Mouse (Mus musculus): Measurements from ENCODE around the gene Rasa3. TPM values are rescaled to one million over a fixed set of nuclear protein-coding genes. Genes with fewer than 3 reads are reported as not detected.
A peak's percentile ranks its signal among the peaks of the same experiment; 100 is the strongest.

Rasa3 gene
- total RNA-seq, 2 experiments from 2014 or later, result 8.4 to 9.4 TPM

GRCm38 (mm10) chr8:13649154-13649515 is 28.3 kb downstream of the Rasa3 start:
- no peak for DNase-seq

- DNase-seq, result peak; percentile 41
Measured at GRCm38 (mm10) chr8:13648377-13649153, 28.8 kb downstream of the Rasa3 start.

GRCm38 (mm10) chr8:13647591-13647990 is 29.8 kb downstream of the Rasa3 start:
- no peak for DNase-seq

GRCm38 (mm10) chr8:13644932-13645676 is 32.3 kb downstream of the Rasa3 start:
- peak; percentile 72 for DNase-seq

- peak; percentile 64 for DNase-seq
Measured at GRCm38 (mm10) chr8:13644155-13644554, 33.2 kb downstream of the Rasa3 start.

- DNase-seq, result no peak
Measured at GRCm38 (mm10) chr8:13642659-13643181, 34.7 kb downstream of the Rasa3 start.

GRCm38 (mm10) chr8:13641206-13641605 is 36.2 kb downstream of the Rasa3 start:
- DNase-seq, result no peak

- DNase-seq, result peak; percentile 55
Measured at GRCm38 (mm10) chr8:13640452-13640883, 36.9 kb downstream of the Rasa3 start.

- no peak for DNase-seq
Measured at GRCm38 (mm10) chr8:13633107-13633506, 44.3 kb downstream of the Rasa3 start.

- DNase-seq, result no peak
Measured at GRCm38 (mm10) chr8:13632309-13632708, 45.1 kb downstream of the Rasa3 start.

GRCm38 (mm10) chr8:13630754-13631153 is 46.6 kb downstream of the Rasa3 start:
- no peak for DNase-seq

- DNase-seq, result no peak
Measured at GRCm38 (mm10) chr8:13630171-13630570, 47.2 kb downstream of the Rasa3 start.

GRCm38 (mm10) chr8:13629351-13630090 is 47.9 kb downstream of the Rasa3 start:
- no peak for DNase-seq

GRCm38 (mm10) chr8:13628067-13628466 is 49.3 kb downstream of the Rasa3 start:
- DNase-seq, result no peak

- DNase-seq, result no peak
Measured at GRCm38 (mm10) chr8:13627591-13627990, 49.8 kb downstream of the Rasa3 start.

GRCm38 (mm10) chr8:13626114-13626513 is 51.3 kb downstream of the Rasa3 start:
- no peak for DNase-seq

- DNase-seq, result no peak
Measured at GRCm38 (mm10) chr8:13625281-13625970, 52.0 kb downstream of the Rasa3 start.

- DNase-seq, result no peak
Measured at GRCm38 (mm10) chr8:13624863-13625262, 52.5 kb downstream of the Rasa3 start.

- peak; percentile 80 for DNase-seq
Measured at GRCm38 (mm10) chr8:13623911-13624421, 53.4 kb downstream of the Rasa3 start.

- DNase-seq, result no peak
Measured at GRCm38 (mm10) chr8:13623038-13623750, 54.2 kb downstream of the Rasa3 start.

All from gastrocnemius, postnatal 25 days (tissue).